Mouse (Mus musculus) megakaryocyte progenitor cell, adult 5-6 weeks (primary cell): ENCODE results near the gene Kdelr2. TPM values are rescaled to one million over a fixed set of nuclear protein-coding genes. Genes with fewer than 3 reads are reported as not detected.

Source experiments
- ATAC-seq: replicated peaks from 2 replicates; pipeline ENCODE4 v1.8.0; 2016; ENCODE audit warnings: mild to moderate bottlenecking, moderate TSS enrichment, inconsistent platforms; ENCODE audit not compliant: poor library complexity
- total RNA-seq, 2 experiments: library from RNA; stranded (forward) in 1 of 2; stranded (reverse) in 1 of 2; fragments of 157-497, 149-512 nt in 1 of 2; fragments of 200-1000 nt in 1 of 2; gene quantifications; 2 replicates each; pipeline versions ENCODE4 v1.2.3 to v1.2.4; 2015 to 2017

The Kdelr2 gene
- total RNA-seq, 2 experiments from 2014 or later: 98.7 to 171 TPM

DNA sequence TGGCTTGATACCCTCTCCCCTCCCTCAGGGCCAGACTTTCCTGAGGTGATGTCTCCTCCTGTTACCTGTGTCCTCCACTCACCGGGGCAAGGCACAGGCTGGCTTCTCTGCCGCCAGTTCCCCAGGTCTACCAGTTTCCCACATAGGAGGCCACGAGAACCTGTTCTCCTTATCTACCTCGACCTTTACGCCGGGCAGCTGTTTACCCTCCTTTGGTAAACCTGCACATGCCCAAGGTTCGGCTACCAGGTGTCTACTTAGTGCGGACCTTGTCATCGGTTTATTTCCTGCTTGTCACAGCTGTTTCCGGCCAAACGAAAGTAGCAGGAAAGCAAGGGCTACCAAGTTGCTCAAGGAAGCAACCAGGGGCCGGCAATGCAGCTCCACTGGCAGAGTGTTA, 3.1 kb upstream of the Kdelr2 start:
- no peak for ATAC-seq

GRCm38 (mm10) chr5:143401556-143401955, 2.1 kb upstream of the Kdelr2 start:
- ATAC-seq: no peak

- ATAC-seq: peak; percentile 10; the same call in 1 of the 2 replicates
These were observed 701 bp downstream of the Kdelr2 start for GRCm38 (mm10) chr5:143404148-143404930.

DNA sequence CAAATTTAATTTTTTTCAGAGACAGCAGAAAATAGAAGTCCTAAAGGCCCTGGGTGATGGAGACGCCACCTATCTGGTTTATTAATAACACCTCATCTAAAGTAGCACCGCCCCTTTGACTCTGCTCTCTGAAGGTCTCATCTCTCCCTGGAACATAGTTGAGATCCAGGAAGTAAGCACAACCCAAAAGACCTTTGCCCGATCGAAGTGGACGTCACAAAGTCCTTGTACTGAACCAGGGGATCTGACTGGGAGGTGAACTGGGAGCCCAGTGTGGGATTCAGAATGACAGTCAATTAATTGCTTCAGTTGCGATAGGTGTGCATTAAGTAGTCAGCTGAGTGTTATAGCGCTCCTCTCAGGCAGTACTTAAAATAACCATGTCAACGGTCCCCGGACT, 1.6 kb downstream of the Kdelr2 start:
- no peak for ATAC-seq

GRCm38 (mm10) chr5:143406548-143406947, 2.9 kb downstream of the Kdelr2 start:
- peak; percentile 44 for ATAC-seq

- ATAC-seq: peak; percentile 77
These were observed 5.6 kb downstream of the Kdelr2 start for GRCm38 (mm10) chr5:143409239-143409638.

GRCm38 (mm10) chr5:143410841-143411395, 7.3 kb downstream of the Kdelr2 start:
- no peak for ATAC-seq

DNA sequence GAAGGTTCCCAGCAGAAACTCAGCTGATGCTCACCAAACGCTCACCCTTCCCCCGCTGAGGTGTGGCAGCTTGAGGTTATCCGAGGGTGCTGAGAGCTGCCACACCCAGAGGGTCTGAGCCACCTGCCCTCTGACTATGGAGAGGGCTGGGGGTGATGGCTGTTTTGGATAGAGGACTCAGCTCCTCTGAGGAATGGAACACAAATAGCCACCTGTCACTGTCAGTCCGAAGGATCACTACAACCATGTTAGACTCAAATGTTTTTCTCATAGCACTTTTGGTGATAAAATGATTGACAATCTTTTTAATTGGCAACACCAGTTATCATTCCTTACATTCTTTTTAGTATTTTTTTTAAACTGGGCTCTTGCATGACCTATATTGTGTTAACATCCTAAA, 17.8 kb downstream of the Kdelr2 start:
- ATAC-seq: no peak

GRCm38 (mm10) chr5:143422990-143423389, 19.4 kb downstream of the Kdelr2 start:
- ATAC-seq: no peak

GRCm38 (mm10) chr5:143423899-143424519, 20.4 kb downstream of the Kdelr2 start:
- peak; percentile 98 for ATAC-seq

GRCm38 (mm10) chr5:143434421-143434820, 30.8 kb downstream of the Kdelr2 start:
- ATAC-seq: peak; percentile 98

DNA sequence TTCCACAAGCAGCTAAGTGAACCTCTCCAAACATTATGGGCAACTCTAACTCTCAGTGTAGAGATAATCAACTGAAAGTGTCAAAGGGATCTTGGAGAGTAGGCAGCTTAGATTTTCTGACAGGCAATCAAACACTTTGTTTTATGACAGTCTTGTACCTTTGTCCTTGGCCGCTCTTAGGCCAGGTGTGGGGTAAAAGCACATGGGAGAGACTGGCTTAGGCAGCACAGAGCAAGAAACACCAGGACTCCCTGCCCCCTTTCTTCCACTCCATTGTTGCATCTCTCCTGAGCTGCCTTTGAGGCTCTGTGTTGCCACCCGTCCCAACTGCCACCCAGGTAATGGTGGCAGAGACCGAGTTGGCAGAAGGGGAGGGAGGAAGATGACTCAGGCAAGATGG, 37.7 kb downstream of the Kdelr2 start:
- ATAC-seq: no peak

GRCm38 (mm10) chr5:143441753-143442152, 38.1 kb downstream of the Kdelr2 start:
- ATAC-seq: peak; percentile 39; the same call in 1 of the 2 replicates

DNA sequence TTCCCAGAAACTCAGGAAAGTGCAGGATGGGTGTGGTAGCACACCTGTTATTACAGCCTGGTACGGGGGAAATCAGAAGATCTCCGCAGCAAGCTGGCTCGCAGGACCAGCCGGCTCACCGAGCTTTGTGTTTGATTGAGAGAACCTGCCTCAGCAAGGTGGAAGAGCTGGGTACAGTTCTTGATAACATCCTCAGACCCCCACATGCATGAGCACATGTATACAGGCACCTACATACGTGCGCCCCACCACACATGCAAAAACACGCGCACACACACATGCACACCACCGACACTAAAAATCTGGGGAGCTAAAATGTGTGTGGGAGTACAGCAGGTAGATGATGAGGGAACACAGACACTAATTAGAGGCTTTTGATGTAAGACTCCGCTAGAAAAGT, 60.0 kb downstream of the Kdelr2 start:
- no peak for ATAC-seq

DNA sequence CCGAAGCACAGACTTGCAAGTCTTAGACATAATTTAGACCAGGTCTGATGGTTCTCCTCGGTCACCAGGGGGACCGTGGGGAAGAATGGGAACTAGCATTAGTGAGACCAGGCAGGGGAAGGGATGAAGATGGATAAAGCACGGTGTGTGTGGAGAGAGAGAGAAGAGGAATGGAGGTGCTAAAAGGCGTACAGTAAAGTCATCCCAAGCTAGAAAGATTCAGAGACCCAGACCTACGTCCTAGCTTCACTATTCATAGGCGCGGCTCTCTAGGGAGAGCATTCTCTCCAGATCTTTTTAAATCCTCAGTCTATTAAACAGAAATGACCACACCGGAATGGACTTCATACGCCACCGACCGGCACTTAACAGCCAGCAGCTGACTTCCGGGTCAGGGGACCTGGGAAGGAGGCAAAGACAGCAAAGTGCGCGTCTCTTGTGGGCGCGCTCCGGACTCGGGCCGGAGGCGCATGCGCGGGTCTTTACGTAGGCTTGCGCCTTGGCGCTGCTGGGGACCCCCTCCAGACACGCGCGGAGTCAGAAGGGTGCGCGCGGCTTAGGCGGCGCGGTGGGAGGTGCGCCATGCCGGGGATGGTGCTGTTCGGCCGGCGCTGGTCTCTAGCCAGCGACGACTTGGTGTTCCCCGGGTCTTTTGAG, 60.6 kb downstream of the Kdelr2 start, which contains the start of gene Daglb:
Daglb (plus strand) TSS at position 485 of the 657 bp plus-strand sequence.
- peak; percentile 85 for ATAC-seq

- peak; percentile 22 for ATAC-seq
These were observed 61.1 kb downstream of the Kdelr2 start for GRCm38 (mm10) chr5:143464757-143465118.

DNA sequence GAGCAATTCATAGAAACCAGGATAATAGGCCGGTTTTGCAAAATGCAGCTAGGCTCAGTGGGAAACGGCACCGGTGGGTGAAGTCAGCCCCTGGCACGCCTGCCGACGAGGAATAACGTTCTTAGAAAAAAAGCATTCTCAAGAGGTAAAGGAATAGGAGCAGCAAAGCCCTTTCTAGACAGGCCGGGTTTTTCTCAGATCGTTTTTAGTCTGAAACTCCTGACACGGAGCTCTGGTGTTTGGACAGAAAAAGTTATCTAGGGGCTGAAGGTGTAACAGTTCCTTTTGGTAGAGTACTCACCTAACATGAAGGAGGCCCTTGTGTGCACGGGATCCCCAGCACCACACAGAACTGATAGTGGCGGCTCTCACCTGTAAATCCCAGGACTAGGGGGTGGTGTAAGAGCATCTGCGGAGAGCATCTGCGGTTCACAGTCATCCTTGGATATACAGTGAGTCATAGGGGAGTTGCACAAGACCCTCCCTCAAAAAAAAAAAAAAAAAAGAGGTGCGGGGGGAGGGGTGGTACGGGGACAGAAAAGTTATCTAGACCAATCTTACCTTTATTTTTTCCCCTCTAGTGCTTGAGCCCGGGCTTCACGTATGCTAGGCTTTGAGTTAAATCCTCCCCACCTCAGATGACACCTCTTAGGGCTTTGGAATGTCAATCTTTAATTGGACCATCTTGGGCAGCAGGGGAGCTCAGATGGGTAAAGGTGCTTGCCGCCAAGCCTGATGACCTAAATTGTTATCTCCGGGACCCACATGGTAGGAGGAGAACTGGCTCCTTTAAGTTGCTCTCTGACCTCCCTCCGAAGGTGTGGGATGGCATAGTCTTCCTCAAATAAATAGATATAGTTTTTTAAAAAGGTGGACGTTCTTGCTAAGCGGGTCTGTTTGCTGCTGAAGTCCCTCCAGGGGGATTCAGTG, 61.8 kb downstream of the Kdelr2 start:
- peak; percentile 54 for ATAC-seq

DNA sequence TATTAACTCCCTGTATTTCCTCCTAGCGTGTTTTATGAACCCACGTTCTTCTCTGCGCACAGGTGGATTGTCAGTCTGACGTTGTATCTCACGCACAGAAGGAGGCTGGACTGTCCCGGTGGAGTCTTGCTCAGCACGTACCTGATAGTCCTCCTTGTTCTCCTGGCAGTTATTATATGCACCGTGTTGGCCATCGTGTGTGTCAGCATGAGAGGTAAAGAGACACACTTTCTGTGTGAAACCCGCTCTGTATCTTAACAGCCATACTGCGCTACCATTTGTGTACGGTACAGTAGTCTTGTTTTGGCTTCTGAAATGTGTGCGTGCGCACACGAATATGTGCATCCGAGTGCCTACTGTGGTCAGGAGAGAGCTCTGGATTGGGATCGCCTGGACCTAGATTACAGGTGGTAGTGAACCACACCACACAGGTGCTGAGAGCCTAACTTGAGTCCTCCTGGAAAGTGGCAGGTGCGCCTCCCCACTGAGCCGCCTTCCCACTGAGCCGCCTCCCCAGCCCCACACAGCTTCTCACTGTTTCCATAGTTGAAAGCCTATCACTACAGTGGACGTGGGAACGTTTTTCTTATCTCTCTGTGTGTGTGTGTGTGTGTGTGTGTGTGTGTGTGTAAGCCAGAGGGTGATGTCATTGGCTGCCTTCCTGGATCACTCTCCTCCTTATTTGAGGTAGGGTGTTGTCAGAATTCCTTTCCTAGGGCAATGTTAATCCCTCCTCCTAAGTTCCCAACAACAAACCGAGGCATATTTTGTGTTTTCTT, 63.4 kb downstream of the Kdelr2 start:
- no peak for ATAC-seq

DNA sequence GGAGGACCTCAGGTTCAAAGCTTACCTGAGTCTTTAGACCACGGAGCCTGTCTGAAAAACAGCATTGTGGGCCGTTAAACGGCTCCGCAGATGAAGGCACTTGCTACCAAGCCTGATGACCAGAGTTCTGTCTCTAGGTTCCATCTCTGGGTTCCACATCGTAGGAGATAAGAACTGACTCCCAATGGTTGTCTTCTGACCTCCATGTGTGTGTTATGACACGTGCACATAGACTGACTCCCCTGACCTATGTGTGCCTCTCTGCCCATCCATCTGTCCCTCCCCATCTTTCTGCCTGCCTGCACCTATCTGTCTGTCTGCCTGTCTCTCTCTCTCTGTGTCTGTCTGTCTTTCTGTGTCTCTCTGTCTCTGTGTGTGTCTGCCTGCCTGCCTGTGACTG, 64.3 kb downstream of the Kdelr2 start:
- ATAC-seq: no peak

GRCm38 (mm10) chr5:143469628-143470027, 66.0 kb downstream of the Kdelr2 start:
- no peak for ATAC-seq
